Mouse (Mus musculus) spleen, adult 18-20 months (tissue): ENCODE data around the gene 1700067P10Rik.

Source experiments
- DNase-seq, 2 experiments: peaks; one replicate each; pipeline ENCODE4 v3.0.0; 2022; ENCODE audit warnings: mixed read lengths in 2 of 2

The 1700067P10Rik gene

DNA sequence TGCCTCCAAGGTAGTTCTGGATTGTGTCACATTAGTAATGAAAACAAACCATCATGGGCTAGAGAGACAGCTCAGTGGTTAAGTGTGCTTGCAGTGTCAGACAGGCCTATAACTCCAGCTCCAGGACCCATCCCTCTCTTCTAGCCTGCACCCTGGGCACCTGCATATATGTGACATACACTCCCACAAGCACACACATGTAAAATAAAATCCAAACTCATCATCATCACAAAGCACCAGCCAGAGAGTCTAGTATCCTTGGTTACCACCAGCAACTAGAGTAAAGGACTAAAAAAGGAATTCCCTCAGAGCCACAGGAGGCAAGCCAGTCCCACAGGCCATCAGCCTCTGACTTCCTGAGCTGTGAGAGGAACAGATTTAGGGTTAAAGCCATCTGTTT is at the start of gene 1700067P10Rik:
1700067P10Rik (plus strand) TSS at position 301 of the 400 bp plus-strand sequence.
- DNase-seq = no peak

DNA sequence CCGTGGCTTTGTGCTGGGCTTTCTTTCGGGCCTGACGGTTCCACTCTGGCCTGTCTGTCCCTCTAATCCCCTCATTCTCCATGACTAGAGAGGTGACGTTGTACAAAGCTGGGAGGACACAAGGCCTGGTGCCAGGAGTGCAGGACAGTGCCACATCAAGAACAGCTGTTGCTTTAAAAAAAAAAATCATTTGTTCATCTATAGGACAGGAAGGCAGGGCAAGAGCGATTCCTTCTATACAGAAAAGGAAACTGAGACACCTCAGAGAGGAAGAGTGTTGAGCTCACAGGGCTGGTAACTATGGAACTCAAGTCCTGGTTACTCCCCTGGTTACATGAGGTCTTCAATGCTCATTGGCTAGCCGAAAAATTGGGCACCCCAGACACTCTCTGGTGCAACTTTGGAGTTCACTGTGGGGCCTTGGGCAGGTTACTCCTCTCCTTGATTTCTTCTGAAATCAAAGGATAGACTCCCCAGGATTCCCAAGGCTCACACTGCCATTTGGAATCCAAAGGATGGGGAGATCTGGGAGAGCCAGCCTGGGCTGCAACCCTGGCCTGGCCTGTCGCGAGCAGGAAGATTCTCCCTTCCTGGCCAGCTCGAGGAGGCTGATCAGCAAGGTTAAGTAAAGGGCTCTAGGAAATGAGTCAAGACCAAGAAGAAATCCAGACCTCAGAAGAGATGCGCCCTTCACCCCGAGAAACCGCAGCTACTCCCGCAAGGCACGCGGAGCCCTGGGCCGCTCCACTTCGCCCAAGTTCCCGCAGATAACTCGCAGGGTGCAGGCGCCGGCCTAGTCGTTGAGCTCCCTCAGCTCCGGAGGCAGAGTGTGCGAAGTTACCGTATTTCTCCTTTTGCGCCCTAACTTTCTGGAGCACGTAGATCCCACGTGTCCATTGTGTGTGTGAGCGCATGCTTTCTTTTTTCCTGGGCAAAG is 47.5 kb upstream of the 1700067P10Rik start:
- DNase-seq = peak in 1 of 2 experiments; percentile 42

DNA sequence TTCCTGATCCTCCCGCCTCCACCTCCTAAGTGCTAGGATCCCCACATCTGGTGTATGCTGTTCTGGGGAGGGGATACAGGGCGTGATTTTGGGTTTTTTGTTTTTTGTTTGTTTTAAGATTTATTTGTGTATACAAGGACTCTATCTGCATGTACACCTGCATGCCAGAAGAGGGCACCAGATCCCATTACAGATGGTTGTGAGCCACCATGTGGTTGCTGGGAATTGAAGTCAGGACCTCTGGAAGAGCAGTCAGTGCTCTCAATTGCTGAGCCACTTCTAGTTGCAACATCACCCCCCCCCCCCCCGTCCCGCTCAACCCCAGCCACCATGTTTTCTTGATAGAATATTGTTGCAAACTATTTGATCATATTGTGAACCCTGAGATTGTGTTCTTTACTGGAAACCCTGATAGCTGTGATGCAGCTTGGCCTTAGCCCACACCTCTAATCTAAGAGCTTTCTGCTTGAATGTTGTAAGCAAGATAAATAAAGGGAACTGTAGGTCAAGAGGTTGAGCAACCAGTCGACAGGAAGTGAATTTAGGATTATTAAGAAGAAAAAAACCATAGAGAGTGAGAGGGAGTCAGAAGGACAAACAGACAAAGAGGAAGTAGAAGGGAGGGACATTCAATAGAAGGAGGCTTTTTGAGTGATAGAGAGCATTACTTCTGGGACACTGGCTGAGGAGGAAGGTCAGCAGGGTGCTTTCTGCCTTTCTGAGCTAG is 45.8 kb upstream of the 1700067P10Rik start:
- no peak for DNase-seq

DNA sequence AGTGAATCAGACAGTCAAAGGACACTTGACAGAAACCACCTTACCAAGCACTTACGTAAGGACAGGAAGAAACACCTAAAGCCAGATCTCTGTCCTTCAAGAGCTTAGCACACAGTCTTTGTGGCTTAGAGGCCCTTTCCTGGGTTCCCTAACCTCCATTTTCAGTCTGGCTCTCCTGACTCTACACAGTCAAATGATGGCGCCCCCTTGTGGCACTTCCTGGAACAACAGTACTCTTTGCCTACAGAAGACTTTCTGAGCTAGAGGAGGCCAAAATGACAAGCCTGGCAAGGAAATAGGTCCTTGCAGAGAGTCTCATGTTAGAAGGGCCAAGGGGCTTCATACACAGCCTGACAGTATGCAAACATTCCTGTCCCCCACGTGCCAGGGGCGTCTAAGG is 43.5 kb upstream of the 1700067P10Rik start:
- DNase-seq = peak; percentile 45 to 85

DNA sequence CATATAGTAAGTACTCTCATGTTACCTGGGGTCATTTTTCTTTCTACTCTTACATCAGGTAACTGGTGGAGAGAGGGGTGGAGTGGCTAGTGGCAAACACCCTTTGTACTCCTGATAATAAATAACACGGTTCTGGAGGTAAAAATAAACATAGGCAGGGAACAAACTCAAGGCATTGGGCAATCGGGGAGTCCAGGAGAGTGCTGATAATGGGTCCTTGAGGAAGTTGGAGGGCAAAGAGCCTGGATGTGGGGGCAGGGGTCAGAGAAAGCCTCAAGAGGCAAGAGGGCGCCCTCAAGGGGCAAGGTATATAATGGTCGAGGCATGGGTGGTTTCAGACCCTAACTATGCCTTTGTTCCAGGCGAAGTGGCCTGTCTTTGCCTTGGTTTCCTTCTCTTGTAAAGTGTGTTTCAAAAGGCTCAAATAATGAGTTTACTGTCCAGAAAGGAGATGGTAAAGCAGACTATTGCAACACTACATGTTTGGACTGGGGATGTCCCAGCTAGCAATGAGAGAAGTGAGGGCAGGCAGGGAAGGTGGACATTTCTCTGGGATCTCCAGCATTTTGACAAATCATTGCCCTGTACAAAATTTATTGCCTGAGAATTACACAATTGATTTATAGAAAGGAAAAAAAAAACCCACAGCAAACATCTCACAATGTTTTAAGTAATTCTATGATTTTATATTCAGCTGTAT is 37.3 kb upstream of the 1700067P10Rik start:
- DNase-seq = no peak

DNA sequence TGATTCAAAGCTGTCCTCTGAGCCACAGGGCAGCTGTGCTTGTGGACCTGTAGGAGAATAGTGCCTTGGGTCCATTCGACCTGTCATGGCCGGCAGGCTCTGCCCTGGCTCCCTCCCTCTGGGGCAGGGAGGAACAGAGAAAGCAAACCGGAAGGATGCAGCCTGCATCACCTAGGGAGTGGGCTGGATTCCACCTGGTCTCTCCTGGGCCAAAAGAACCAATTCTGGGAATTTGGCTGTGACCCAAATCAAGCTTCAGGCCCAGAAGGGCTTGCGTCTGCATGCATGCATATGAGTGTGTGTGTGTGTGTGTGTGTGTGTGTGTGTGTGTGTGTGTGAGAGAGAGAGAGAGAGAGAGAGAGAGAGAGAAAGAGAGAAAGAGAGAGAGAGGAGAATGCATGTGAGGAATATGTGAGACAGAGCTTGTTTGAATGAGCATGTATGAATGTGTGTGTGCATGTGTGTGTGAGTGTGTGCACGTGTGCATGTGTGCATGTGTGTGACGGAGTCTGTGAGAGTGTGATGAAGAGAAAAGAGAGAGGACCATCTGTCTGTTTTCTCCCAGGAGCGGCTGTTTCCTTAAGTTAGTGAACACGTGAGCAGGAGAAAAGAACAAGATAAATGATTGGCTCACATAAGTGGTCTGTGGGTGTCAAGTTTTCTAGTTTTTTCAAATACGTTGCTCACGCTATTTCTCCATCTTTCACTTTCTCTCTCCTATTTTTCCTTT is 36.6 kb upstream of the 1700067P10Rik start:
- no peak for DNase-seq

DNA sequence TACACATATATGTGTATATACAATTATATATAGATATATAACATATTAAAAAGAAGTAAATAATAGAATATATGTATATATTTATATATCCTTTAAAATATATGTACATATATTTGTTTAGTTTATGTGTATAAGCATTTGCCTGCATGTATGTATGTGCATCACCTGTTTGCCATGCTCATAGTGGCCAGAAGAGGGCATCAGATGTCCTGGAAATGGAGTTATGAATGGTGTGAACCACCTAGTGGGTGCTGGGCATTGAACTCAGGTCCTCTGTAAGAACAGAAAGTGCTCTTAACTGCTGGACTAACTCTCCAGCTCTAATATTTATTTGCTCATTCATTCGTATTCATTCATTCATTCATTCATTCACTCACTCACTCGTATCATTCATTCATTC is 35.5 kb upstream of the 1700067P10Rik start:
- no peak for DNase-seq

DNA sequence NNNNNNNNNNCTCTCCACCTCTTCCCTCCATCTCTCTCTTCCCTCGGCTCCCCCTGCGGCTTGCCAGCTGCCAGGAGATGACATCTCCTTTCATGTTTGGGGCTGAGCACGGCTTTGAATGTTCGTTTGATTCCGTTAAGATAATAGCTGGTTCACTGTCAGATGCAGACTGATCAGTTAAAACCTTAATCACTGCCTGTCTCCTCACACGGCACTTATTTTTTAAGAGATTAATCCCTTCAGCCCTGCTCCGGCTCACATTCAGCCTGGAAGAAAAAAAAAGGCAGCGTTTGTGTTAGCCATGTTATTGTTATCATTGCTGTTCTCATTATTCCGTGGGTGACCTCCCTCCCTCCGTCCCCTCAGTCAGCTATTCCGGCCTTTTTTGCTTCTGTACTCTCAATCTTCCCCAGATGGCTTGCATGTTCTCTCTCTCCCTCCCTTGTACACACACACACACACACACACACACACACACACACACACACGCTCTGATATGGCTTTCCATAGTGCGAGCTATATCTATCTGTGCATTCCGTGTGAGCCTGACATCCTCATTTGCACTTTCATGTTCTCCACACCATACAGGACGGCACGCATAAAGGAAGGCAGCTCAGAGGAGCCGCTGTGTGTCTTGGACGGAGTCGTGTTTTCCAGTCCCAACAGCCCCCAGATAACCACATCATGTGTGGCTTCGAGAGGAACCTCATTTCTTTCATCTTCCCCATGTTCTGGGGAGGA is 33.9 kb upstream of the 1700067P10Rik start:
- no peak for DNase-seq

DNA sequence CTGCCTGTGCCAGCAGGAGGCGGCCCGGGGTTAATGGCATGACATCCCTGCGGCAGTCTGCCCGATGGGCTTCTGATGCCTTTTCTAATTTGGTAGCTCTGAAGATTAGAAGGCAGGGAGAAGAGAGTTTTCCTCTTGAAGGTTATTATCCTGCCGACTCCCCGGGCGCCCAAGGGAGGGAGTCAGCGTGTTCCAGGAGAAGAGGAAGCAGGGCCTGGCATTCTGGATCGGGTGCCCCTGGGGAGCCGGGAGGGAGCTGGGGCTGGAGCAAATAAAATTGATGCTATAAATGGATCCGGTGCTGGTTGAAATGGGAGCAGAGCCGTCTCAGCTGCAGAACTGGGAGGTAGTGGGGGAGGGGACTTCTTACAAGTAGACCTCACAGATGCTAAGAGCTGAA is 31.7 kb upstream of the 1700067P10Rik start:
- no peak for DNase-seq

DNA sequence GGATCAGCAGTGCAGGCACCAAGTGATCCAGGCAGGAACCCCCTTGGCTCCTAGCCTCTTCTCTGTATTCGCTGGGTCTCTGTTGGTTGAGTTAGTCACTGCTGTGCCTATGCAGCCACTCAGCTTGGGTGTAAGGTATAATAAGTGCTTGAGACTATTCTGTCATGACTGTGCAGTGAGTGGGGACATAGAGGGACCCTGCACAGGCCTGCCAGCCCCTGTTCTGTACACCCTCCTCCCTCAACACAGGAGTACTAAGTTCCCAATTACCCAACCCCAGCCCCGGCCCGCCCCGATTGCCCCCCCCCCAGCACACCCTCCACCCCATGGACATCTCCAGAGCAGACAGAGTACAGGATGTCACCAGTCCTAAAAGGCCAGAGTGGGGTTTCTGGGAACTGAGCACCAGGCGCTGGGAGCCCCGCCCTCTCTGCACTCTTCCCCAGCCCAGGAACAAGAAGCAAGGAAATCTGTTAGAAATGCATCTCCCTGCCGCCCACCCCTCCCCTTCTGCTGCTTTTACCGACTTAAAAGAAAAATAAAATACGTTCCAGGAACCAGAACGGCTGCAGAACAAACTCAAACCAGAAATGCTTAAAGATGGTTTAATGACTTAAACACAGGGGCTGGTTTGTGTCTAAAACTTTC is 24.8 kb upstream of the 1700067P10Rik start:
- no peak for DNase-seq

DNA sequence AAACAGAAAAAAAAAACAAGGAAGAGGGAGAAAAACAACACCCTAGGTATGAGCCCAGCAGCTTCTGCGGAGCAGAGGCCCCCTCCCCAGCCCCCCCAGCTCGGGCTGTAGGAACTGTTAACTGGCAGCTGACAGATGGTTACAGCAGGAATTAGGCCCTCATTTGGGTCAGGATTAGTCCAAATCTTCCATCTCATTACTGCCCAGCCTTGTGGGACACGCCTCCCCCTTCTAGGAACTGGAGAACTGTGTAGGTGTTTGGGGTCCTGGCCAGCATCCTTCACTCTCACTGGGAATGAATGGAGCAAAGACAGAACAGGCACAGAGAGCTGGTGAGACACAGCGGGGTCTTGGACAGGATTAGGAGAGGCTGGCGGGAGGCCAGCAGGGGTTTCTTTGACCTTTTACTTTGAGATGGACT is 24.0 kb upstream of the 1700067P10Rik start:
- no peak for DNase-seq

DNA sequence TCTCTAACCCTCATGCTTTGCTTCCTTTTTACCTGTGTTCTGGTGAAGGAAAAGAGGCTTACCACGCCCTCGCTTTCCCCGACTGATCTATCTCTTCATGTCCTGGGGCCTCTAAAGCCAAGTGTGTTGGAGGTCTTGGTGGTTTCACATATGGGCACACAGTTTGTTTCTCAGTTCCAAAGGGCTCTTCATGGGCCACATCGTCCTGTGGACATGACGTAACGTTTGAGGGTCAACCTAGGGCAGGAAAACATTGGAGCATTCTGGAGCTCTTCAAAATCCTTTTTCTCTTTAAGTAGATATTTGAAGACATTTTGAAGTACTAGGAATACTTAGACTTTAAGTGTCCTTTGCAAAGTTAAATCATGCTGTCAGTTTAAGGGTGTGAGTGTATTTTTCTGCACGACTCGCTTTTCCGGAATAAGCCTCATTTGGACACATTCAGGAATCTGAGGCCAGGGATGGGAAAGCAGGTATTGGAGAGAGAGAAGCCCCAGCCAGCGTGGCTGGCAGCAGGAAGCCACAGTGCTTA is 22.0 kb upstream of the 1700067P10Rik start:
- DNase-seq = no peak

DNA sequence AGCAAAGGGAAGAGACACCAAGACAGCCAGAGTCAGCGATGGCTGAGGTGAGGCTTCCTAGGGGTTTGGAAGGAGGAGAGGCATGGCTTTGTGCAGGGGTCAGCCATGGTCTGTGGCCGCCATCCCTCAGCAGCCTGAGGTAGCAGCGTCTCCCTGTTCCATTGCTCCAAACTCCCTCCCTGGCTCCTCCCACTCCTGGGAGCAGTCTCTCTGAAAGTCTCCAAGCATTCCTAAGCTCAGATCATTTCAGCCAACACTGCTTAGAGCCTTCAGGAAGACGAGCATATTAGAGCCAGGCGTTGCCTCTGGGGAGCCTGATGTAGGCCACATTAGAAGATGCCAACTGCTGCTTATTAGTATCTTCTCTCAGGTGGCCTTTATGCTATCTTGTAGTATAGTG is 21.4 kb upstream of the 1700067P10Rik start:
- DNase-seq = no peak

DNA sequence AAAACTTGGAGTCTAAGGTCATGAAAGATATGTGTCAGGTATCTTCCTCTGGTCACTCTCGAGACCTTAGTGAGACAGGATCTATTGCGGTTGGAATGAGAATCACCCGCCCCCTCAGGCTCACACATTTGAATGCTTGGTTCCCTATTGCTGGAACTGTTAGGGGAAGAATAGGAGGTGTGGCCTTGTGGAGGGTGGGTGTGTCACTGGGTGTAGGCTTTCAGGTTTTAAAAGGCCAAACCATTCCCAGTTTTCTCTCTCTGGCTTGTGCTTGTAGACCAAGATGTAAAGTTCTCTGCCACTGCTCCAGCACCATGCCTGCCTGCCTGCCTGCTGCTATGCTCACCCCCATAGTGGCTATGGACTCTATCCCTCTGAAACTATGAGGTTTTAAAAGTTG is 8.5 kb upstream of the 1700067P10Rik start:
- no peak for DNase-seq

DNA sequence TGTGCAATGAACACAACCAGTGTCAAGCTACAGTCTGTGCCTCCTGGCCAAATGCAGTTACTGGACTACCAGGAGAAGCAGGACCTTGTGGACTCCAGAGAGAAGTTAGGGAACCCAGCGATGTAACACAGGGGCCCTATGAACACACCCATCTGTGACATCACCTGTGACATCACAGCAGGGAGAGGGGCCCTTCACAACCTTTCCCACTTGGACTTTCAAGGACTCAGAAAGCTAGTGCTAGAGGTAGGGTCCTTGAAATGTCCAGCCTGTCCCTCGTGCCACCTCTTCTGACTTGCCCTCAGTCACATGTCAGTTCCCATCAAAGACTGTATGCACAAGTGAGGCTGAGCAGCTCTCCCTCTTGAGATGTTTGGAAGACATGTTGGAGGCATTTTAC is 327 bp downstream of the 1700067P10Rik start:
- DNase-seq = no peak

DNA sequence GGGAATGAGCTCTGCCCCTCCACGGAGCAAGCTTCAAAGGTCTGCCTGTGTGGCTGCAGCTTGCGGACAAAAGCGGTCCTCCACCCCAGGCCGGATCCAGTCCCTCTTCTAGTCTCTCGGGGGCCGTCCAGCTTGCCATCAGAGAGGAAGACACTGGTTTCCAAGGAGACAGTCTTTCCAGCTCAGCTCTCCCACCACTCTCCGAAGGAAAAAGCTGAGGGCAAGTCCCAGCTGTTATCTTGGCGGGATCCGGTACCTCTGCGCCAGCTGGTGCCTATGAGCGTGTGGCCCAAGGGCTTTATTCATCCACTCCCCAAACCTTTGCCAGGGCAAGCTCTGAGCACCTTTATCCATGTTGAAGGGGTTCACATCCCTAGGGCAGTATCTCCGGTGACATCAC is 1.2 kb downstream of the 1700067P10Rik start:
- no peak for DNase-seq

DNA sequence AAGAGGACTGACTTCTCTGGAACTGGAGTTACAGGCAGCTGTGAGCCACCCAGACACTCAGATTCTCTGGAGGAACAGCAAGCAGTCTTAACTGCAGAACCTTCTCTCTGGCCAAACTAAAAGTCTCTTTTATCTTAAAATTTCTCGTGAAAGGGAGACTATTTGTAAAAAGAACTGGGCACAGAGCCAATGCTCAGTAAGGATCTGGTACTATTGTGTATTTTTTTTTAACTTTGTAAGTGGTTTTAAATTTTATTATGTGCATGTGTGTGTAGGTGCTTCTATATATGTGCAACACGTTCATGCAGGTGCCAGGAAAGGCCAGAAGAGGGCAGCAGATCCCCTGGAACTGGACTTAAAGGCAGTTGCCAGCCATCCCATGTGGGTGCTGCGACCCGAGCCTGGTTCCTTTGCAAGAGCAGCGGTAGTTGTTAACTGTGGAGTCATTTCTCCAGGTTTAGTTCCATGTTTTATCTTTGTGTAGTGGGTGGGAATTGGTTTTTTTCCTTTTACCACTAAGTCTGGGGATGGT is 4.2 kb downstream of the 1700067P10Rik start:
- DNase-seq = no peak

DNA sequence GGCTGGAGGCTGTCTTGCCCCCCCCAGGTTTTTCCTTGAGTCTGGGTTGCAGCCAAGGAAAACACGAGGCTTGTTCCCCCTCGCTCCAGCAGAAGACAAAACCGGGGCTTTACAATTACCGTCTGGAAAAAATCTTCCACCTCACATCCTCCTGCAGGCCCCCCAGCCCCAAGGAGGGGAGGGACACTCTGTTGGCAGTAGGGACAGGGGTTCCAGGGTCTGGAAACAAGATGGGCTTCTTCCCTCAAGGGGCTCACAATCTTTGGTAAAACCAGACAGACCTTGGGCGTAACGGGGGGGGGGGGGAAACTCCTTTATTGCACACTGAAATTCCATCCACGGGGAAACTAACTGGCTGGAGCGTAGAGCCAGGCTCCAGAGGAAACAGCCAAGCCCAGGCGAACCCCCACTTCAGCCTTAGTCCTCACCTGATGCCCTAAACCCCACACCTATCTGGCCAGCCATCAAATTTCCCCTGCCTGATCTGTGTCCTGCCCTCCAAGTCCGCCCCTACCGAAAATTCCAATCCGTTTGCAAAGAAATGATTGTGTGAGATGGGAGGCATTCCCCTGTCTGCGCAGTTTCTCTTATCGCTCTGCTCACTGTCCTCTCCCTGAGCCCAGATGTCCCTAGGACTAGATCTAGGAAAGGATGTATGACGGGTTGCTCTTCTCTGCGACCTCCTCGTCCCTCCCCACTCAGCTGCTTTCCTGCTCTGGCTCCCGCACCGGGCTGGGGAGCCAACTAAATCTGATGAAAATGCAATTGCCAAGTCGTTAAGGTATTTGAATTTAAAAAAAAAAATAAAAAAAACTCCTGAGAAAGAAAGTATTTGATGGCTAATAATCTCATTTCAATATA is 5.9 kb downstream of the 1700067P10Rik start:
- no peak for DNase-seq

DNA sequence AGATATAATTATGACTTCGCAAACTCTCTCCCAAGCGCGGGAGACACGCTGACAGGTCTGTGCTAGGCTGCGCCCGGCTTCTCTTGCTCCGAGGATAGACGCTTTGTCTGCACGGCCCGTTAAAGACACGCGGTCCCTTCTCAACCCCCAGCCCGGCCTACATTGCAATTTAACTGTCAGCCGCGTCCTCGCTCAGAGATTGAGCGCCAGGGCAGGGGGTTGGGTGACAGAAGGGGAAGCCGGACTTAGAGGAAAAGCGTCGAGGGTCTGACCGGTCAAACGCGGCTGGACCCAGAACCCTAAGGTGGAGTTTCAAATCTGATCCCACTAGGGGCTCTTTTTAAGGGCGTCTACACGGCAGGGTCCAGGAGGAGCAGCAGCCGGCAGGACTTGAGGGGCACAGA is 6.6 kb downstream of the 1700067P10Rik start:
- peak in 1 of 2 experiments; percentile 6 for DNase-seq

DNA sequence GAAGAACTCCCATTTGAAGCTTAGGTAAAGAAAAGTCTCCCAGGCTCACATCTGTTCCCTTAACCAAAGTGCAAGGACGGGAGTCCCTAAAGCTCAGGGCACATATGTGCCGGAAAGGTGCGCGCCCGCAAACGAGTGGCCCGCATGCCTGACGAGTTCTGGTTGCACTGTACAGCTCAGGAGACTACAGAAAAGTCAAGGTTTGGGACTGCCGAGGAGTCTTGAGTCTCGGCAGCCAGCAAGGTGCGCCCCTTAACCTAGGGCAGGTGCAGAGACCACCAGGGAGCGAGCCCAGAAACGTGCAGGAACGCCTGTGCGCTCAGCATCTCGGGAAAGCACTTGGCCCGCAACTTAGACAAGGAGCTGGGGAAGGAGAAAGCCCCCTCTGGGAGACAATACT is 7.2 kb downstream of the 1700067P10Rik start:
- peak in 1 of 2 experiments; percentile 16 for DNase-seq
